Mouse (Mus musculus) midbrain, embryonic 11.5 days (tissue): ENCODE measurements around the gene Frem2. TPM values are rescaled to one million over a fixed set of nuclear protein-coding genes. Genes with fewer than 3 reads are reported as not detected.
A peak's percentile ranks its signal among the peaks of the same experiment; 100 is the strongest.

ENCODE experiments used
- ATAC-seq: fragments of 200-750 bp; cut with Nextera tagmentation; 2 replicates; pipeline ENCODE4 v1.8.0; 2017; ENCODE audit warnings: moderate TSS enrichment, moderate library complexity; ENCODE audit not compliant: low FRiP score
- DNase-seq: peaks from one replicate; pipeline ENCODE4 v3.0.0; 2015; ENCODE audit warnings: low spot score; ENCODE audit errors: missing footprints
- H3K27ac ChIP-seq: fragments of 300-500 bp; sonication (generic); 2 replicates; pipeline ENCODE4 v1.5.1; 2014; ENCODE audit warnings: low read depth, low read length
- H3K27me3 ChIP-seq: fragments of 300-500 bp; sonication (generic); 2 replicates; pipeline ENCODE4 v1.6.1; 2014; ENCODE audit warnings: mild to moderate bottlenecking, low read length, moderate library complexity, mixed read lengths; ENCODE audit not compliant: control insufficient read depth, insufficient read depth
- H3K36me3 ChIP-seq: fragments of 300-500 bp; sonication (generic); 2 replicates; pipeline ENCODE4 v1.6.1; 2014; ENCODE audit warnings: mild to moderate bottlenecking, low read length, moderate library complexity, mixed read lengths; ENCODE audit not compliant: control insufficient read depth, insufficient read depth
- H3K4me1 ChIP-seq: fragments of 300-500 bp; sonication (generic); 2 replicates; pipeline ENCODE4 v1.6.1; 2014; ENCODE audit warnings: low read length; ENCODE audit not compliant: control insufficient read depth, insufficient read depth
- H3K4me2 ChIP-seq: fragments of 300-500 bp; sonication (generic); 2 replicates; pipeline ENCODE4 v1.6.1; 2014; ENCODE audit warnings: mild to moderate bottlenecking, moderate library complexity
- H3K4me3 ChIP-seq: fragments of 300-500 bp; sonication (generic); 2 replicates; pipeline ENCODE4 v1.5.1; 2014; ENCODE audit warnings: low read depth, low read length
- H3K9ac ChIP-seq: fragments of 300-500 bp; sonication (generic); 2 replicates; pipeline ENCODE4 v1.6.1; 2014; ENCODE audit warnings: low read length
- H3K9me3 ChIP-seq: fragments of 300-500 bp; sonication (generic); 2 replicates; pipeline ENCODE4 v1.6.1; 2016; ENCODE audit warnings: low read length; ENCODE audit not compliant: control insufficient read depth
- WGBS: fragments of 180-500 bp; shearing (Covaris S2); extraction: QIAGEN DNeasy Blood & Tissue Kit; methylation state at CpG from one replicate; pipeline ENCODE4 v1.1.7; 2014; 5-methylcytosine and 5-hydroxymethylcytosine counted together
- polyA plus RNA-seq: library from polyadenylated mRNA; unstranded; fragments of >200 nt; fragmentation: Nextera tagmentation; extraction: Ambion mirVana; gene quantifications from 2 replicates; pipeline ENCODE4 v1.2.1, GENCODE M21; 2014

Frem2 gene
- polyA plus RNA-seq, 1 experiment from 2014 or later, result 1.7 TPM

DNA sequence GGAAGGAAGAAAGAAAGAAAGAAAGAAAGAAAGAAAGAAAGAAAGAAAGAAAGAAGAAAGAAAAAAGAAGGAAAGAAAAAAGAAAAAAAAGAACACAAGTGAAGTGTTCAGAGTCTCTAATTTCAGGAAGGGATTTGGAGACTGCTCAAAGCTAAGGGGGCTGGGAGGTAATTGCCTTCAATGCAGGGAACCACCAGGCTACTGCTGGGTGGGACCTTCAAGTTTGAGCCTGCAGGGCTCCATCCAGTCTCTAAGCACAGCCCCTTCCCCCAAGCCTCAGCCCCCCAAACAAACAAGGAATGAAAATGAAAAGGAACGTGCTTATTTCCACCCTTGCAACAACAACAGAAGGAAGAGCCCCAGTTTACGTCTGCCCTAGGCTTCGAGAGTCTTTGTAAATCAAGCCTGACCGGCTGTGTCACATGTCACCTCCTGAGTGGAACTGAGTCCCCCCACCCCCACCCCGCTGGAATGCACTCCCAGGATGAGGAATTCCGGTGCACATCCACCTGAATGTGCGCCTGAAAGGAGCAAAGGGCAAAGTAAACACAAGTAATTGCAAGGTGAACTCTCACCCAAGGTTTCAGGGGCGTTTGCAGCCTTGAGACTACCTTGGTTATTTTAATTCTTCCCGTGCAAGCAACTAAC, 58.9 kb downstream of the Frem2 start:
- Histone ChIP-seq H3K4me2 (no peak overlapping the region), H3K9me3 (no peaks in the 10 kb centered on the region), H3K36me3 (no peaks in the 10 kb centered on the region), H3K4me1 (peaks cover 3% of the 10 kb centered on the region), H3K4me3 (no peak overlapping the region), H3K27me3 (no peaks in the 10 kb centered on the region), H3K9ac (no peak overlapping the region), H3K27ac (no peak overlapping the region)
- no peak for DNase-seq
- WGBS, result 7% methylated on average over 9 of the region's 9 CpGs
- ATAC-seq, result no peak

DNA sequence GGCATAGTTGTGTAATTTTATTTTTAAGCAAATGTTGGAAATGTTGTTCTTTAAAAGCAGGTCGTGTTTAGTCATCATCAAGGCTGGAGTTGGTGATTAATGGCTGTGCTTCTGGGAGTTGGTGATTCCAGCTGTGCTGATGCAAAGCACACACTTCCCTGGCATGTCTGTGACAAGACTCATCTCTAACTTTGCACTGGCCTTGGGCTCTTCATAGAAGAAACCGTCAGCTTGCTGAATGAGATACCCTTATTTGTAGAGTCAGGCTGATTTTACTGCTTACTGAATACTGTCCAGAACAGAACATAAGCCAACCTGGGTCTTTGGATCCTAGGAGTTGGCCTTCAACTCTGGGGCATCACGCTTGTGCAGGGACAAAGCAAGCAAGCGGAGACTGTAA, 62.7 kb downstream of the Frem2 start:
- H3K27me3 ChIP-seq, result no peaks in the 10 kb centered on the region
- ATAC-seq, result no peak
- no peak overlapping the region for H3K4me3 ChIP-seq
- no peak overlapping the region for H3K9ac ChIP-seq
- no peaks in the 10 kb centered on the region for H3K9me3 ChIP-seq
- peaks cover 3% of the 10 kb centered on the region for H3K4me1 ChIP-seq
- no peak for DNase-seq
- 70% methylated on average over 4 of the region's 4 CpGs for WGBS
- H3K4me2 ChIP-seq, result no peak overlapping the region
- no peaks in the 10 kb centered on the region for H3K36me3 ChIP-seq
- H3K27ac ChIP-seq, result no peak overlapping the region

DNA sequence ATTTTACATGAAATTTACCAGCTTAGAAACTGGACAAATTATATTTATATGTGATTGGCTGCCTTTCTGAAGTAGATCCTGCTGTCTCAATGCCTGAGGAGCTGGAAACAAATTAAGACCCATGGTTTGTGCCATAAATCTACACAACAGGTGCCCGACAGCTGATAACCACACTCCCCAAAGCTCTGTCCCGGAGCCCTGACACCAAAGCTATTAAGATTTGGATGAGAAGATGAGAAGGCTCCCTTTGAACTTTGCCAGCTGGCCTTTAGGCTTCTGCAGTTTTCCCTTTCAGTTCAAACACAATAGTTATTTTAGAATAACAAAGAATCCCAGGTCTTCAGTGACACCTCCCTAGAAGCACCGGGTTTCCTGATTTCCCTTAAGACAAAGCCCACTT, 63.4 kb downstream of the Frem2 start:
- DNase-seq (no peak), ATAC-seq (no peak)
- H3K4me1 ChIP-seq, result peaks cover 3% of the 10 kb centered on the region
- H3K4me2 ChIP-seq, result no peak overlapping the region
- no peaks in the 10 kb centered on the region for H3K9me3 ChIP-seq
- H3K27me3 ChIP-seq, result no peaks in the 10 kb centered on the region
- H3K36me3 ChIP-seq, result no peaks in the 10 kb centered on the region
- H3K9ac ChIP-seq, result no peak overlapping the region
- H3K4me3 ChIP-seq, result no peak overlapping the region
- no peak overlapping the region for H3K27ac ChIP-seq
- WGBS, result 4% methylated on average over 3 of the region's 3 CpGs

DNA sequence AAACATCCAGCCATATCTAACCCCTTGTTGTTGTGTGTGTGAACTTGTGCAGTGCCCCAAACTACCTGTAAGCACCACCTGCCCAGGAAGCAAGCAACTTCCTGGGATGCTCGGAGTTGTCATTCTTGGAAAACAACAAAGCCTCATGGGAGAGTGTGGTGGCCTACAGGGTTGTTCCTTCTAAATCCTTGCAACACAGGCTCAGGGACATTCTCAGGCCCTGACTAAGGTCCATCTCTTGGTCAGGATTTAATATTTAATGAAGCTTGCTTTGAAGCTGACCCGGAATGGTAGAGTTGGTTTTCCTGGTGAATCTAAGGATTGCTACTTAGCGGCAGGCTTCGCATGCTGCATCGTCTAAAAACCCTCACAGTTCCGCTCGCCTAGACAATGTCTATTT, 65.1 kb downstream of the Frem2 start:
- Histone ChIP-seq H3K4me2 (no peak overlapping the region), H3K9me3 (no peaks in the 10 kb centered on the region), H3K4me1 (peaks cover 3% of the 10 kb centered on the region), H3K36me3 (no peaks in the 10 kb centered on the region), H3K9ac (no peak overlapping the region), H3K27me3 (no peaks in the 10 kb centered on the region), H3K27ac (no peak overlapping the region), H3K4me3 (no peak overlapping the region)
- 95% methylated on average over 7 of the region's 7 CpGs for WGBS
- peak; percentile 66 for DNase-seq
- no peak for ATAC-seq

DNA sequence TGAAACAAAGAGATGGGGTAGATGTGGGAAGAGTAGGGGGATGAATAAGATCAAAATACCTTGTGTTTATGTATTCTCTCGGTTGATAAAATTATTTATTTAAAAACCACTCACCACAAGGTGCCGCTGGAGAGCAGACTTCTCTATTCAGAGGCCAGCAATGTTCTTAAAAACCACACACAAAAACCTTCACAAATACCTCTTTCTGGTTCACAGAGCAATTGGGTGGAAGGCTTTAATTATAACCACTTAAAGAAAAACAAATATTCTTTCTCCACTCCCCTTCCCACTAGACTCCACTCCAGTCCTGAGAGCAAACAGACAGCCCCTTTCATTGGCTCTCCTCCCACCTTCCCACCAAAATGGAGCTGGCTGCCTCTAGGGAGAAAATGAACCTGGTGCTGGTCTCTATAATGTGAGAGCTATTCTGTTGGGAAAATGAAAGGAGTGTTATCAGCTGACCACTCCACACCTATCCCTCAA, 67.0 kb downstream of the Frem2 start:
- peak; percentile 58; the same call in 1 of the 2 replicates for ATAC-seq

DNA sequence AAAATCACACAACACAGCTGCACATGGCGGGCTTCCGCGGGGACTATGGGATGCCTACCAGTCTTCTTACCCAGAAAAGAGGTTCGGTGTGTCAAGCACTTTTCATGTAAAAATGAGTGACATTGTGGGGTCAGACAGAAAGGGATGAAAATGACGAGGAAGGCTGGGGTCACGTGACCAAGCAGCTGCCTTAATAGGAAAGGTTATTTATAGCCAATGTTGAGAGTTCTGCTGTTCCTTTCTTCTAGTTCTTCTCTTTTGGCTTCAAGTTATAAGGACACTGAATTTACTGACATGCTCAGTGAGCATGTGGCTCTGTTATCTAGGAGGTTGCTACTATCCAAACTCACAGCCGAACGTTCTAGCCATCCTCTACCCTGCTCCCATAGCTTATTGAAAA, 73.9 kb downstream of the Frem2 start:
- Histone ChIP-seq H3K36me3 (no peaks in the 10 kb centered on the region), H3K9me3 (no peaks in the 10 kb centered on the region), H3K4me2 (no peak overlapping the region), H3K9ac (no peak overlapping the region), H3K27me3 (no peaks in the 10 kb centered on the region), H3K27ac (no peak overlapping the region), H3K4me1 (no peaks in the 10 kb centered on the region), H3K4me3 (no peak overlapping the region)
- 94% methylated on average over 8 of the region's 8 CpGs for WGBS
- DNase-seq, result peak; percentile 59
- no peak for ATAC-seq

More for the DNA sequence above, 67.0 kb downstream of the Frem2 start:
- Histone ChIP-seq H3K4me3 (no peak overlapping the region), H3K36me3 (no peaks in the 10 kb centered on the region), H3K4me1 (peaks cover 3% of the 10 kb centered on the region), H3K27ac (no peak overlapping the region), H3K4me2 (no peak overlapping the region), H3K27me3 (no peaks in the 10 kb centered on the region), H3K9ac (no peak overlapping the region), H3K9me3 (no peaks in the 10 kb centered on the region)
- WGBS, result 0% methylated on average over 2 of the region's 2 CpGs
- DNase-seq, result peak; percentile 96

DNA sequence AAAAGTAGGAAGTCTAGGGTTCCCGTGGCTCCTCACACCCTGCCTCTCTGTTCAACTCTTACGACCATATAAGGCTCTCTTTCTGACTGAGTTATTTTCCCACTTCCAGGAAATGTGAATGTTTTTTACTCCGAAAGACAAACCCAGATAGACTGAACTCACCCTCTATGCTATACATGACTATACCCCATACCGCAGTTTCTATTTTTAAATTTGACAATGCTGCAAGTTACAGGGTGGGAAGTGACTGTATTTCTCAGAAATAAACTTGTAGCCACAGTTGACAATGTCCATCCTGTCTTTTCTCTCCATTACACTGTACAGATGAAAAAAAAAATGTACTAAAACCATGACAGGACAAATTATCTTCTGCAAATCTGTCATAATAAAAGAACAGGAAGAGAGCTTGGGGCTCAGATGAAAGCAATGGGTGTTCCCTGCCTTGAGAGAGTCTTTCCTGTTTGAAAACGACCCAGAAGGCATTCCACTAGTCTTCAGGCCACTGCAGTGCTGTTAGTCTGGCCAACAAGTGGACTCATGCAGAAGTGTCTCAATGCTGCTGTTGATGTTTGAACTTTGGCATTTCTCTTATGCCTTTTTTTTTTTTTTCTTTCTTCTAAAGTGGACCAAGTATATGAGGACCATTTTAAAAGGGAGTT, 76.4 kb downstream of the Frem2 start:
- H3K27me3 ChIP-seq, result no peaks in the 10 kb centered on the region
- no peak overlapping the region for H3K4me3 ChIP-seq
- no peaks in the 10 kb centered on the region for H3K9me3 ChIP-seq
- ATAC-seq, result no peak
- WGBS, result 81% methylated on average over 5 of the region's 5 CpGs
- no peak overlapping the region for H3K9ac ChIP-seq
- peaks cover 6% of the 10 kb centered on the region; the same call in 1 of the 2 replicates for H3K4me1 ChIP-seq
- H3K27ac ChIP-seq, result no peak overlapping the region
- H3K36me3 ChIP-seq, result no peaks in the 10 kb centered on the region
- no peak overlapping the region for H3K4me2 ChIP-seq
- DNase-seq, result peak; percentile 37

DNA sequence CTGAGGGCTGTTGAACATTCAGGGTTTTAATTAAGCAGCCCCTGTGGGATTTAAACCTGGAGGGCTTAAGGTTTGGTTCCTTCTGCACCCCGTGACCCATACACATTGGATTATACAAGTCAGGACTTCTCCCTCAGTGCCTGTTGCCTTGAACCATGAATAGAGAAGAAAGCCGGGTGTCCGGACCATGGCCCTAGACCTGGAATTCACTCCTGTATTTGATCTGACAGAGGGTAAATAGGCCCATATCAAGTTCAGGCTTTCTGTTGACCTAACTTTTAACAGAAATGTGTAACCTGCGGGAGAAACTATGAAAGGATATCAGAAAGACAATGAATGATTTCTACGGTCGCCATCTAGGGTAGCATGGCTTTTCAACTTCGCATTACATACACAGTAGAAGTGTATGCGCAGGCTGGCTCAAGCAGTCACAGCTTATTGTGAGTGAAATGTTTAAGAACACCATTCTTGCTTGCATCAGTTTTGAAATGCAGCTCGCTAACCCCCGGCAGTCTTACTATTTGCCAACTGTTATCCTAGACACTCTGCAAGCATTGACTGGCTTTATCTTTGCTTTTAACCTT, 77.9 kb downstream of the Frem2 start:
- no peak for ATAC-seq
- H3K9me3 ChIP-seq, result no peaks in the 10 kb centered on the region
- DNase-seq, result no peak
- no peak overlapping the region for H3K27ac ChIP-seq
- H3K27me3 ChIP-seq, result no peaks in the 10 kb centered on the region
- H3K4me1 ChIP-seq, result peaks cover 6% of the 10 kb centered on the region
- H3K9ac ChIP-seq, result no peak overlapping the region
- WGBS, result 75% methylated on average over 10 of the region's 10 CpGs
- H3K4me2 ChIP-seq, result no peak overlapping the region
- H3K36me3 ChIP-seq, result no peaks in the 10 kb centered on the region
- H3K4me3 ChIP-seq, result no peak overlapping the region
